Mouse (Mus musculus) liver, embryonic 16.5 days (tissue): ENCODE measurements around the gene Stat5b. TPM values are rescaled to one million over a fixed set of nuclear protein-coding genes. Genes with fewer than 3 reads are reported as not detected.
"Not testable (repeated sequence)": the region's sequence is repeated elsewhere in the genome, so short reads cannot be mapped to it uniquely, and the experiment has no call there.

ENCODE experiments used
- ATAC-seq: fragments of 200-750 bp; cut with Nextera tagmentation; 2 replicates; pipeline ENCODE4 v1.8.0; 2017; ENCODE audit warnings: low read depth, mild to moderate bottlenecking, moderate number of reproducible peaks, moderate library complexity
- H3K27ac ChIP-seq: fragments of 300-500 bp; sonication (generic); 2 replicates; pipeline ENCODE4 v1.5.1; 2014; ENCODE audit warnings: mild to moderate bottlenecking, low read length
- H3K27me3 ChIP-seq: fragments of 300-500 bp; sonication (generic); 2 replicates; pipeline ENCODE4 v1.6.1; 2014; ENCODE audit warnings: low read depth, low read length, mixed read lengths; ENCODE audit not compliant: control insufficient read depth, insufficient read depth
- H3K36me3 ChIP-seq: fragments of 300-500 bp; sonication (generic); 2 replicates; pipeline ENCODE4 v1.6.1; 2014; ENCODE audit warnings: mild to moderate bottlenecking; ENCODE audit not compliant: control insufficient read depth, insufficient read depth
- H3K4me1 ChIP-seq: fragments of 300-500 bp; sonication (generic); 2 replicates; pipeline ENCODE4 v1.6.1; 2014; ENCODE audit warnings: low read depth, low read length, mixed read lengths; ENCODE audit not compliant: control insufficient read depth
- H3K4me2 ChIP-seq: fragments of 300-500 bp; sonication (generic); 2 replicates; pipeline ENCODE4 v1.6.1; 2014; ENCODE audit warnings: low read depth, low read length, mixed read lengths
- H3K4me3 ChIP-seq: fragments of 300-500 bp; sonication (generic); 2 replicates; pipeline ENCODE4 v1.5.1; 2014; ENCODE audit warnings: low read depth, mild to moderate bottlenecking, low read length
- H3K9ac ChIP-seq: fragments of 300-500 bp; sonication (generic); 2 replicates; pipeline ENCODE4 v1.6.1; 2014; ENCODE audit warnings: low read depth, low read length
- H3K9me3 ChIP-seq: fragments of 300-500 bp; sonication (generic); replicated peaks from 2 replicates; pipeline ENCODE4 v1.6.1; 2016; ENCODE audit warnings: low read length; ENCODE audit not compliant: control insufficient read depth
- WGBS: fragments of 180-500 bp; shearing (Covaris S2); extraction: QIAGEN DNeasy Blood & Tissue Kit; methylation state at CpG from one replicate; pipeline ENCODE4 v1.1.7; 2014; ENCODE audit not compliant: insufficient replicate concordance; 5-methylcytosine and 5-hydroxymethylcytosine counted together
- polyA plus RNA-seq: library from polyadenylated mRNA; unstranded; fragments of >200 nt; fragmentation: Nextera tagmentation; extraction: Ambion mirVana; gene quantifications from 2 replicates; pipeline ENCODE4 v1.2.1, GENCODE M21; 2015

The Stat5b gene
- polyA plus RNA-seq, 1 experiment from 2014 or later: 22.6 TPM

DNA sequence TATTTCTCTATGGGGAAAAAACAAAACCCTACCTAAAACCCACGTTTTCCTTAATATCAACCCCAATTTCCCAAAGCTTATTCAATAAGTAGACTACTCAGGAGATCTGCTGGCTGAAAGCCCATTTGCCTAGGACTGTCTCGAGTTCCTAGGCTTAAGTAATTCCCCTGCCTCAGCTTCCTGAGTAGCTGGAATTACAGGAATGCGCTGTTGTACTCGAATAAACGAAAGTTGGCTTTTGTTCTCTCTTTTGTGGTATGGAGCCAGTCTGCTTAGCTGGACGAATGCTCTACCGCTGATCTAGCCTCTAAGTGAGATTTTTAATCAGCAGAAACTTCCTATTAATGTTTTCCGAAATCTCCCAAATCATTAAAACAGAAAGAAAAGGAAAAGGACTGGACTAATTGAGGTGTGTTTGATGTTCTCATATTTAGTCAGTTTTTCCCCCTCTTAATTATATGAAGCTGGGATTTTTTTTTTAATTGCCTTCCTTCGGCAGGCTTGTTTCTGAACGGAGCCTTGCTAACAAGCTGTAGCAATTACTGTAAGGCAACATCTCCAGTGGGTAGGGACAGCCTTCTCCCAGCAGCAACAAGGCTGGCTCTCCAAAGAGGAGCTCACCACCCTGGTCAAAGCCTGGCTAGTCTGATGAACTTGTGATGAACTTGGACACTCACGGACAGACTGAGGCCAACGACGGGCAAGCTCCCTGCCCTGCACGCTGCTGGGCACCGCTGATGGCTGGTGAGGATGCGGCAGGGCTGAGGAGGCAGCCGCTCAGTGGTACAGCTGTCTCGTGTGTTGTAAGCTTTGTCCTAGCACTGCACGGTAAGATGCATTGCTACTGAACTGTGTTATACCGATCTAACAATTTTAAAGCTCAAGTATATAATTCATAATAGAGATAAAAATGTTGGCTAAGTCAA is 43.9 kb downstream of the Stat5b start:
- Histone ChIP-seq H3K36me3 (peaks cover 34% of the 10 kb centered on the region), H3K9me3 (no peaks in the 10 kb centered on the region), H3K27ac (no peak overlapping the region), H3K4me3 (no peak overlapping the region), H3K27me3 (no peaks in the 10 kb centered on the region), H3K4me2 (no peak overlapping the region), H3K4me1 (no peaks in the 10 kb centered on the region; the same call in 1 of the 2 replicates), H3K9ac (no peak overlapping the region)
- 77% methylated on average over 20 of the region's 20 CpGs for WGBS
- no peak for ATAC-seq

DNA sequence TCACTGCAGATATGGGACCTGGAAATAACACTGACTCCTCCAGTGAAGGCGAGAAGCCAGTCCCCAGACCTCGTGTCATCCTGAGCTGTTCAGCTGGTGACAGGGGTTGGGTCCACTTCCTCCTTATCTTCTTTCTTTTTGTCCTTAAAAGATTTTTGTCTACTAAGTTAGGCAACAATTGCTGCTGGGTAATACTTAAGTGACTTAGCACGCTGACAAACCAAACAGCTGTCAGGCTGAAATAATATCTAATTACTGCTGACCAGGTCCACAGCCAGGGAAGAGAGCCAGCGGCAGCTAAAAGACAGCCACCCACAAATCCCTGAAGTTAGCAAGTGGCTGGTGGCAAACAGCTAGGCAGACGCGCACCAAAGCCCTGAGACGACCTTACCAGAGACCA is 45.0 kb downstream of the Stat5b start:
- H3K27ac ChIP-seq: no peak overlapping the region
- H3K9me3 ChIP-seq: no peaks in the 10 kb centered on the region
- H3K4me3 ChIP-seq: no peak overlapping the region
- H3K4me2 ChIP-seq: no peak overlapping the region
- no peak for ATAC-seq
- no peaks in the 10 kb centered on the region; the same call in 1 of the 2 replicates for H3K4me1 ChIP-seq
- H3K27me3 ChIP-seq: no peaks in the 10 kb centered on the region
- no peak overlapping the region for H3K9ac ChIP-seq
- WGBS: 62% methylated on average over 7 of the region's 7 CpGs
- H3K36me3 ChIP-seq: peaks cover 39% of the 10 kb centered on the region

- Histone ChIP-seq H3K9me3 (no peaks in the 10 kb centered on the region), H3K4me1 (no peaks in the 10 kb centered on the region), H3K36me3 (peaks cover 39% of the 10 kb centered on the region), H3K27ac (no peak overlapping the region), H3K9ac (no peak overlapping the region), H3K4me3 (no peak overlapping the region), H3K4me2 (no peak overlapping the region), H3K27me3 (no peaks in the 10 kb centered on the region)
- 62% methylated on average over 10 of the region's 10 CpGs for WGBS
- no peak for ATAC-seq
Observed at GRCm38 (mm10) chr11:100804409-100804808, 46.1 kb downstream of the Stat5b start.

GRCm38 (mm10) chr11:100799426-100799825 is 51.1 kb downstream of the Stat5b start:
- Histone ChIP-seq H3K4me3 (no peak overlapping the region), H3K9me3 (no peaks in the 10 kb centered on the region), H3K4me1 (no peaks in the 10 kb centered on the region), H3K36me3 (peaks cover 32% of the 10 kb centered on the region), H3K27ac (no peak overlapping the region), H3K9ac (no peak overlapping the region), H3K27me3 (no peaks in the 10 kb centered on the region), H3K4me2 (no peak overlapping the region)
- no peak for ATAC-seq
- 82% methylated on average over 5 of the region's 5 CpGs for WGBS

DNA sequence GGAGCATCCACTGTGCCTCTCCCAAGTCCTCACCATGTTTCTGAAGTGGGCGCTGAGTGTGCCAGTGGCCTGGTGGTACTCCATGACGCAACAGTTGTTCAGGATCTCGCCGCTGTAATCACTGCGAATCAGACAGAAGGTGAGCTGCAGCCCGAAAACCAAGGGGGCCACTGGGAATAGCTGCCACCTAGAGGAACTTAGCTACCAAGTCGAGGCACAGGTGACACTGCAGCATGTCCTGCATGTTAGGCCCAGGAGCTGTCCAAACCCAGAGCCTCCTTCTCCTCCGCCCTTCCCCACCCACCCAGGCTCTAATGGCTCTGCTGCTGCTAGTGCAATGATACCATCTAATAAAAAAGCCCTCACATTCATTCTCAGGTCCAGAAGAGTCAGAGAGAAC is 53.9 kb downstream of the Stat5b start:
- no peak for ATAC-seq
- 78% methylated on average over 8 of the region's 8 CpGs for WGBS
- no peak overlapping the region for H3K4me3 ChIP-seq
- H3K4me2 ChIP-seq: no peak overlapping the region
- no peak overlapping the region for H3K9ac ChIP-seq
- H3K9me3 ChIP-seq: no peaks in the 10 kb centered on the region
- no peaks in the 10 kb centered on the region for H3K4me1 ChIP-seq
- no peaks in the 10 kb centered on the region for H3K27me3 ChIP-seq
- H3K27ac ChIP-seq: no peak overlapping the region
- peaks cover 4% of the 10 kb centered on the region for H3K36me3 ChIP-seq

DNA sequence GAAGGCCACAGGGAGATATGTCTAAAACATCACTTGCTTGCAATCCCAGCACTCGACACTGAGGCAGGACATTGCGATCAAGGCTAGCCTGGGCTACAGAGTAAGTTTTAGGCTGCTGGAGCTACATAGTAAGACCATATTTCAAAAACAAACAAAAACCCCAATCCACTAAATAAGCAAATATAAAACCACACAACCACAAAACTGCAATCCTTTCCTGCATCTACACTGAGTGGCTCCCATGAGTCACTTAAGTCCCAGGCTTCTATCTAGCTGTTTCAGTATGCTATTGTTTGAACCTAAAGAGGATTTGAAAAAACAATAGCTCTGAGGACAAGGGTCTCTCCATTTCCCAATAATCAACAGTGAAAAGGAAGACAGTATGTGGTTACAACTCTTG is 55.1 kb downstream of the Stat5b start:
- H3K4me1 ChIP-seq: no peaks in the 10 kb centered on the region
- H3K9ac ChIP-seq: no peak overlapping the region
- no peaks in the 10 kb centered on the region for H3K27me3 ChIP-seq
- H3K4me3 ChIP-seq: no peak overlapping the region
- WGBS: 89% methylated on average over 2 of the region's 2 CpGs
- no peak overlapping the region for H3K27ac ChIP-seq
- H3K9me3 ChIP-seq: no peaks in the 10 kb centered on the region
- H3K4me2 ChIP-seq: no peak overlapping the region
- ATAC-seq: no peak
- no peaks in the 10 kb centered on the region; the same call in 1 of the 2 replicates for H3K36me3 ChIP-seq

- no peaks in the 10 kb centered on the region for H3K27me3 ChIP-seq
- no peak overlapping the region for H3K9ac ChIP-seq
- no peak overlapping the region for H3K4me3 ChIP-seq
- no peak overlapping the region for H3K4me2 ChIP-seq
- no peak overlapping the region for H3K27ac ChIP-seq
- WGBS: 53% methylated on average over 2 of the region's 2 CpGs
- no peak for ATAC-seq
- no peaks in the 10 kb centered on the region for H3K9me3 ChIP-seq
- peaks cover 17% of the 10 kb centered on the region for H3K36me3 ChIP-seq
- no peaks in the 10 kb centered on the region for H3K4me1 ChIP-seq
Observed at GRCm38 (mm10) chr11:100791457-100792049, 59.0 kb downstream of the Stat5b start.

- ATAC-seq, H3K4me3 ChIP-seq, H3K9me3 ChIP-seq, H3K4me1 ChIP-seq, H3K4me2 ChIP-seq, H3K27me3 ChIP-seq, H3K9ac ChIP-seq, H3K27ac ChIP-seq: not testable (repeated sequence)
- peaks cover 25% of the 10 kb centered on the region for H3K36me3 ChIP-seq
- 83% methylated on average over 9 of the region's 9 CpGs for WGBS
Observed at GRCm38 (mm10) chr11:100790644-100791043, 59.9 kb downstream of the Stat5b start.

GRCm38 (mm10) chr11:100789702-100790101 is 60.8 kb downstream of the Stat5b start:
- WGBS: 77% methylated on average over 3 of the region's 3 CpGs
- Histone ChIP-seq H3K27me3 (no peaks in the 10 kb centered on the region), H3K9ac (no peak overlapping the region), H3K27ac (no peak overlapping the region), H3K36me3 (peaks cover 28% of the 10 kb centered on the region), H3K4me1 (no peaks in the 10 kb centered on the region), H3K4me3 (no peak overlapping the region), H3K4me2 (no peak overlapping the region), H3K9me3 (no peaks in the 10 kb centered on the region)
- ATAC-seq: no peak
